Mouse (Mus musculus): Measurements from ENCODE around the gene Zcchc7.

GRCm38 (mm10) chr4:44720046-44720445 lies 35.6 kb upstream of the Zcchc7 start:
- TF ChIP-seq GATA1 (IDR thresholded peaks at IDR 0.05; ENCODE audit: borderline replicate concordance, low read length) (no peak), FLI1 (IDR thresholded peaks at IDR 0.05; ENCODE audit: low read length) (no peak)

All from megakaryocyte, embryonic 14.5 days (primary cell).